Mouse (Mus musculus) forebrain, embryonic 14.5 days (tissue): ENCODE results near the gene Raly. TPM values are rescaled to one million over a fixed set of nuclear protein-coding genes. Genes with fewer than 3 reads are reported as not detected.

Experiments used
- ATAC-seq: fragments of 200-750 bp; cut with Nextera tagmentation; 2 replicates; pipeline ENCODE4 v1.8.0; 2017; ENCODE audit warnings: mild to moderate bottlenecking, moderate library complexity
- DNase-seq: peaks from one replicate; pipeline ENCODE4 v3.0.0-alpha.2; 2015; ENCODE audit warnings: low spot score
- H3K27ac ChIP-seq: fragments of 300-500 bp; sonication (generic); 2 replicates; pipeline ENCODE4 v1.5.1; 2014; ENCODE audit warnings: low read depth, mild to moderate bottlenecking, control low read depth, low read length, moderate library complexity
- H3K27me3 ChIP-seq: fragments of 300-500 bp; sonication (generic); replicated peaks from 2 replicates; pipeline ENCODE4 v1.6.1; 2014; ENCODE audit warnings: low read length, control low read depth, mixed read lengths; ENCODE audit not compliant: control insufficient read depth, insufficient read depth
- H3K36me3 ChIP-seq: fragments of 300-500 bp; sonication (generic); 2 replicates; pipeline ENCODE4 v1.6.1; 2014; ENCODE audit warnings: low read length, control low read depth; ENCODE audit not compliant: control insufficient read depth, insufficient read depth
- H3K4me1 ChIP-seq: fragments of 300-500 bp; sonication (generic); 2 replicates; pipeline ENCODE4 v1.6.1; 2014; ENCODE audit warnings: antibody characterized with exemption, low read length, control low read depth; ENCODE audit not compliant: control insufficient read depth, insufficient read depth
- H3K4me2 ChIP-seq: fragments of 300-500 bp; sonication (generic); 2 replicates; pipeline ENCODE4 v1.6.1; 2014; ENCODE audit warnings: mild to moderate bottlenecking, control low read depth, low read length
- H3K4me3 ChIP-seq: fragments of 300-500 bp; sonication (generic); 2 replicates; pipeline ENCODE4 v1.5.1; 2014; ENCODE audit warnings: low read depth, low read length, control low read depth
- H3K9ac ChIP-seq: fragments of 300-500 bp; sonication (generic); 2 replicates; pipeline ENCODE4 v1.6.1; 2014; ENCODE audit warnings: mild to moderate bottlenecking, low read length, control low read depth, moderate library complexity
- H3K9me3 ChIP-seq: fragments of 300-500 bp; sonication (generic); replicated peaks from 2 replicates; pipeline ENCODE4 v1.6.1; 2016; ENCODE audit warnings: low read length, control low read depth, mixed read lengths; ENCODE audit not compliant: control insufficient read depth
- WGBS: fragments of 180-500 bp; shearing (Covaris S2); extraction: QIAGEN DNeasy Blood & Tissue Kit; methylation state at CpG from one replicate; pipeline ENCODE4 v1.1.7; 2014; 5-methylcytosine and 5-hydroxymethylcytosine counted together
- polyA plus RNA-seq: library from polyadenylated mRNA; unstranded; fragments of >200 nt; fragmentation: Nextera tagmentation; extraction: Ambion mirVana; gene quantifications from 2 replicates; pipeline ENCODE4 v1.2.1, GENCODE M21; 2014

The Raly gene
- polyA plus RNA-seq, 1 experiment from 2014 or later, result 109 TPM

- DNase-seq (no peak), ATAC-seq (no peak)
- Histone ChIP-seq H3K27ac (no peak overlapping the region), H3K9ac (no peak overlapping the region), H3K4me2 (no peak overlapping the region), H3K4me3 (no peak overlapping the region), H3K9me3 (no peaks in the 10 kb centered on the region), H3K4me1 (no peaks in the 10 kb centered on the region), H3K27me3 (no peaks in the 10 kb centered on the region), H3K36me3 (no peaks in the 10 kb centered on the region)
- 68% methylated on average over 7 of the region's 7 CpGs for WGBS
Observed at GRCm38 (mm10) chr2:154776496-154776895, 14.4 kb upstream of the Raly start.

- no peaks in the 10 kb centered on the region for H3K36me3 ChIP-seq
- H3K4me2 ChIP-seq, result no peak overlapping the region
- ATAC-seq (no peak), DNase-seq (no peak)
- H3K4me1 ChIP-seq, result peaks cover 2% of the 10 kb centered on the region
- no peak overlapping the region for H3K9ac ChIP-seq
- WGBS, result 58% methylated on average over 3 of the region's 3 CpGs
- H3K27ac ChIP-seq, result no peak overlapping the region
- H3K9me3 ChIP-seq, result no peaks in the 10 kb centered on the region
- H3K4me3 ChIP-seq, result no peak overlapping the region
- no peaks in the 10 kb centered on the region for H3K27me3 ChIP-seq
Observed at GRCm38 (mm10) chr2:154779648-154780047, 11.2 kb upstream of the Raly start.

- no peaks in the 10 kb centered on the region for H3K36me3 ChIP-seq
- H3K27ac ChIP-seq, result no peak overlapping the region
- ATAC-seq, result no peak
- peaks cover 2% of the 10 kb centered on the region for H3K4me1 ChIP-seq
- 66% methylated on average over 4 of the region's 4 CpGs for WGBS
- no peaks in the 10 kb centered on the region for H3K9me3 ChIP-seq
- DNase-seq, result no peak
- no peak overlapping the region for H3K4me2 ChIP-seq
- H3K9ac ChIP-seq, result no peak overlapping the region
- H3K4me3 ChIP-seq, result no peak overlapping the region
- H3K27me3 ChIP-seq, result no peaks in the 10 kb centered on the region
Observed at GRCm38 (mm10) chr2:154782361-154782760, 8.5 kb upstream of the Raly start.

DNA sequence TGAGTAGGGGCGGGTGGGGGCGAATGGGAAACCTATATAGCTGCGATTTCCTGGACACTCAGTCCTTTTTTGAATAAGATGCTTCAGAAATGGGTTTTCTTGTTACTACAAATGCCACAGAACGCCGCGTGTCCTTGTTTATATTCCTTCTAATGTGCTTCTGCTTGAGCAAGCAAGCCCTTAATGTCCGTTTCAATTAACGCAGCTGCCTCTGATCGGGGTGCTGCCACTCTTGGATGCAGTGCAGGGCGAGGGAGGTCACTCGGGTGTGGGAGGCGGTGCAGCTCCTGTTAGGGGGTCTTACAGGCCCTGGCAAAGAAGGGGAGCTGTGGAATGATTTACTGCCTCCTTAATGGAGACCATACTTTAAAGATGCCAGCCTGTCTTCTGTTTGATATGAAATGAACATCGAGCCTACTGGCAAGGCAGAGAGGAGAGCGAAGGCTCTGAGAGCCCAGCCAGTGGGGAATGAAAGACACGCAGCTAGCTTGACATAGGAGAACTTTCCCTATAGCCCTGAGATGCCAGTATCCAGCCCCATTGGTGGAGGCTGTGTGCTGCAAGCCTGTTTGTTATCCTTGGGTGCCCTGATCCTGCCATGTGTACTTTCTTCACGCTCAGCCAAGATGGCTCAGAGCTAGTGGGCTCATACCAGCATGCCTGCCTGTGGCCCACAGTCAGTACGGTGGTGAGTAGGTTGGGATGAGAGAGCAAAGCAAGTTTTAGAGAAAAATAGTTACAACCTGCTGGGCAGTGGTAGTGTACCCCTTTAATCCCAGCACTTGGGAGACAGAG lies 7.8 kb upstream of the Raly start:
- Histone ChIP-seq H3K27me3 (no peaks in the 10 kb centered on the region), H3K4me2 (no peak overlapping the region), H3K9ac (no peak overlapping the region), H3K36me3 (no peaks in the 10 kb centered on the region), H3K9me3 (no peaks in the 10 kb centered on the region), H3K27ac (no peak overlapping the region), H3K4me1 (peaks cover 2% of the 10 kb centered on the region), H3K4me3 (no peak overlapping the region)
- DNase-seq (no peak), ATAC-seq (no peak)
- WGBS, result 44% methylated on average over 17 of the region's 17 CpGs

GRCm38 (mm10) chr2:154785284-154785683 lies 5.6 kb upstream of the Raly start:
- Histone ChIP-seq H3K27me3 (no peaks in the 10 kb centered on the region), H3K27ac (no peak overlapping the region), H3K4me1 (peaks cover 2% of the 10 kb centered on the region), H3K9me3 (no peaks in the 10 kb centered on the region), H3K36me3 (no peaks in the 10 kb centered on the region), H3K4me3 (no peak overlapping the region), H3K9ac (no peak overlapping the region), H3K4me2 (no peak overlapping the region)
- WGBS, result 93% methylated on average over 3 of the region's 3 CpGs
- no peak for DNase-seq
- no peak for ATAC-seq

DNA sequence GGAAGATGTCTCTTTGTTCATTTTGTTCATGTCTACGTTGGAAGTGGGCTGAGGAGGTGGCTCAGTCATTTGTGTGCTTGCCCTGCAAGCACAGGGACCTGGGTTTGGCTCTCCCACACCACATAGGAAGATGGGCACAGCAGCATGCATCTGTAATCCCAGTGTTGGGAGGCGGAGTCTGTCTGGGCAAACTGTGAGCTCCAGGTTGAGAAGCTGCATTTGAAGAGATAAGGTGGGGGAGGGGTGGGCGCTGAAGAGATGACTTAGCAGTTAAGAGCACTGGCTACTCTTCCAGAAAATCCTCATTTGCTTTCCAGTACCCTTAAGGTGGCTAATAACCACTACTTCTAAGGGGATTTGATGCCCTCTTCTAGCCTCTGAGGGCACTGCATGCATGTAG lies 4.7 kb upstream of the Raly start:
- no peak overlapping the region for H3K27ac ChIP-seq
- H3K27me3 ChIP-seq, result no peaks in the 10 kb centered on the region
- 41% methylated on average over 3 of the region's 3 CpGs for WGBS
- H3K4me2 ChIP-seq, result no peak overlapping the region
- ATAC-seq, result no peak
- H3K4me3 ChIP-seq, result no peak overlapping the region
- DNase-seq, result no peak
- H3K4me1 ChIP-seq, result peaks cover 2% of the 10 kb centered on the region
- H3K36me3 ChIP-seq, result no peaks in the 10 kb centered on the region
- no peaks in the 10 kb centered on the region for H3K9me3 ChIP-seq
- no peak overlapping the region for H3K9ac ChIP-seq

- Histone ChIP-seq H3K9me3 (no peaks in the 10 kb centered on the region), H3K4me2 (no peak overlapping the region), H3K9ac (no peak overlapping the region), H3K4me1 (peaks cover 2% of the 10 kb centered on the region), H3K36me3 (no peaks in the 10 kb centered on the region), H3K27ac (no peak overlapping the region), H3K27me3 (no peaks in the 10 kb centered on the region), H3K4me3 (no peak overlapping the region)
- 51% methylated on average over 11 of the region's 11 CpGs for WGBS
- DNase-seq, result no peak
- ATAC-seq, result no peak
Observed at GRCm38 (mm10) chr2:154786776-154787175, 4.1 kb upstream of the Raly start.

GRCm38 (mm10) chr2:154789381-154789780 lies 1.5 kb upstream of the Raly start:
- 74% methylated on average over 6 of the region's 6 CpGs for WGBS
- Histone ChIP-seq H3K4me3 (no peak overlapping the region), H3K4me1 (peaks cover 18% of the 10 kb centered on the region), H3K36me3 (no peaks in the 10 kb centered on the region; the same call in 1 of the 2 replicates), H3K4me2 (no peak overlapping the region), H3K9ac (no peak overlapping the region), H3K9me3 (no peaks in the 10 kb centered on the region), H3K27me3 (no peaks in the 10 kb centered on the region), H3K27ac (peak overlapping the region; percentile 59; the same call in 1 of the 2 replicates)
- DNase-seq (no peak), ATAC-seq (no peak)

- ATAC-seq (no peak), DNase-seq (no peak)
- WGBS, result 4% methylated on average over 14 of the region's 14 CpGs
- Histone ChIP-seq H3K4me2 (peak overlapping the region; percentile 88), H3K9ac (peak overlapping the region; percentile 48), H3K36me3 (peaks cover 4% of the 10 kb centered on the region; the same call in 1 of the 2 replicates), H3K4me3 (peak overlapping the region; percentile 98), H3K4me1 (peaks cover 21% of the 10 kb centered on the region), H3K27me3 (no peaks in the 10 kb centered on the region), H3K9me3 (no peaks in the 10 kb centered on the region), H3K27ac (peak overlapping the region; percentile 59)
Observed at GRCm38 (mm10) chr2:154789977-154790655, 780 bp upstream of the Raly start.
